Mouse (Mus musculus): ENCODE data around the gene Tnnt1. TPM values are rescaled to one million over a fixed set of nuclear protein-coding genes. Genes with fewer than 3 reads are reported as not detected.

Tnnt1 gene
- total and polyA plus RNA-seq, 3 experiments: 0.37 to 1.6 TPM; not detected in 1

GRCm38 (mm10) chr7:4521231-4522003 is 5.2 kb upstream of the Tnnt1 start:
- DNase-seq: no peak

DNA sequence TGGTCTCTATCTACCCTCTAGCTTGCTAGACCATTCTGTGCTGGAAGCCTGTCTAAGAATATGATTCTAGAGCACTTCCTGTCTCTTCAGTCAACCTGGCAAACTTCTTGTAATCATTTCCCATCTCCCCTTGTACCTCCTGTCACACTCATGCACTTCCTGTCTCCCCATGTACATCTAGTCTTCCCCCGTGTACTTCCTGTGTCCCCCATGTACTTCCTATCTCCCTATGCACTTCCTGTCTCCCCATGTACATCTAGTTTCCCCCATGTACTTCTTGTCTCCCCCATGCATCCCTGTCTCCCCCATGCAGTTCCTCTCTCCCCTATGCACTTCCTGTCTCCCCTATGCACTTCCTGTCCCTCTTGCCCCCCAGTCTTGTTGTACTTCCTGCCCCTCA is 2.3 kb upstream of the Tnnt1 start:
- DNase-seq: no peak

DNA sequence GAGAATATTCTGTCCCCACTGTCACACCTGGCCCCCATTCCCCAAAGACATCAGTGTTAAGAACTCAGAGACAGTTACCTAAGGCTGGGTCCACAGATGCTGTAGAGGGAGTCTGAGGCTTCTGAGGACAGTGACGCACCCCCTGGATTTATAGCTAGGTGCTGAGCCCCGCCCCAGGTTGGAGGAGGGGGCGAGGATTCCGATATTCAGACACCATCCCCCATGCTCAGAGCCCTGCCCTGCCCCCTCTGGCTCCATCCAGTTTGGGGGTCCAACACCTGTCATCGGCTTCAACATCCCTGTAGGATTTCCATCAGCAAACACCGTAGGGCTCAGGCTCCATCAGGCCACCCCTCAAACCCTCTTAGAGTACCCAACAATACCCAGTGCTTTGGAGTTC is 329 bp downstream of the Tnnt1 start:
- DNase-seq: no peak

- no peak for DNase-seq
Observed at GRCm38 (mm10) chr7:4513829-4514712, 2.1 kb downstream of the Tnnt1 start.

DNA sequence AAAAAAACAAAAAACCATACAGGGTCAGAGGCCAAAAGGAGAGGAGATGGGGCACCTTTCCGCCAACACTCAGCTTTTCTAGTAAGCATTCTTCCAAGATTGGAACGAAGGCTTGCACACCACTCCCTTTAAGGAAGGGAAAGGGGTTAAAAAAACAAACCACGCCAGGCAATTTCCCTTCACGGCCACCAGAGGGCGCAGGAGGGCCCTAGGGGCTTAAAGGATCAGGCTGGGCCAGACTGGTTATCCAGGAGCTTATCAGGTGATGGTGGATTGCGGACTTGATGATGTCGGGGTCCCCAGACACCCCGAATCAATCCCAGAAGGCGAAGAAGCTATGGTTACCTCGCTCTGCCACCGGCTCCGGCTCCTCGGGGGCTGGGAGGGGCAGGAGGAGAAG is 2.9 kb downstream of the Tnnt1 start:
- no peak for DNase-seq

DNA sequence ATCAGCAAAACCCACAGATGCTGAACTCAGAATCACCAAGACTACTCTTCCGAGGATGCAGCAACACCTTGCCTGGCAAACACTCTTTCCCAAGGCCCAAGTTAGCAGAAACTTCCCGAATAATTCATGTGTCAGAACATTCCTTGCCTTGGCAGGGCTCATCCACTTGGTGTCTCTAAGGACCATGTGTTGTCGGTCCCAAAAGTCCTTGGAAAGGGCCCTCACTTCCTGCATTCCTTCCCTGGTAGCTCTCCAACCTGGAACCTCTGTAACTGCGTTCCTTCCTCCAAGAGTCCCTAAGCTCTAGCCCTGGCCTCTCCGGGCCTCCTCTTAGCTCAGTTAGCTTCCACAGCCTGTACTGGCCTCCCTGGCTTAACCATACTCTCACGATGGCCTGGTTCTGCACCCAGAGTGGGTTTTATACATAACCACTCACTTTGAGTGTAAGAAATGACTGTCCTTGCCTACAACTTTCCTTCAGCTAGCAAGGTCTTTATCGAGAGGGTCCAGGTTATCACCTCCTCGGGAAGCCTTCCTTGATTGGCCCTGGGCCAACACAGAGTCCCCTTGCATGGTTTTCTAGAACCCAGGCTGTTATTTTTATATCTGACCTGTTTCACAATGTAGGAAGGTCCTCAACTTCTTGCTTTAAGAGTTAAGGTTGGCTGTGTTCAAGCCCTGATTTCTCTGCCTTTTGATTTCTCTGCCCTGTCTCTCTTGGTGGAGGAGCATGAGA is 4.5 kb downstream of the Tnnt1 start:
- DNase-seq: no peak

GRCm38 (mm10) chr7:4509863-4510608 is 6.1 kb downstream of the Tnnt1 start:
- peak; percentile 77 for DNase-seq

GRCm38 (mm10) chr7:4508739-4509116 is 7.5 kb downstream of the Tnnt1 start:
- no peak for DNase-seq

- DNase-seq: no peak
Observed at GRCm38 (mm10) chr7:4508062-4508738, 8.0 kb downstream of the Tnnt1 start.

DNA sequence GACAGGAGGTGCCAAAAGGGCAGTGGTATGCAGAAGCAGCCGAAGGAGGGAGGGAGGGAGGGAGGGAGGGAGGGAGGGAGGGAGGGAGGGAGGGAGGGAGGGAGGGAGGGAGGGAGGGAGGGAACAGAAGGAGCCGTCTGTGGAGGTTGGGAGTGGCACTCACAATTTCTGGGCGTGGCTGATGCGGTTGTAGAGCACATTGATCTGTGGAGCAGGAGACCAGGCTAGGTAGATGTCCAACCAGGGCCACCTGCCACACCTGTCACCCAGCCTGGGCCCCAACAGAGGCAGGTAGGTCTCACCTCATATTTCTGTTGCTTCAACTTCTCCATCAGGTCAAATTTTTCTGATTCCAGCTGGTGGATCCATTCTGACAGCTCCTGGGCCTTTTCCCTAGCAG is 9.0 kb downstream of the Tnnt1 start:
- no peak for DNase-seq

DNA sequence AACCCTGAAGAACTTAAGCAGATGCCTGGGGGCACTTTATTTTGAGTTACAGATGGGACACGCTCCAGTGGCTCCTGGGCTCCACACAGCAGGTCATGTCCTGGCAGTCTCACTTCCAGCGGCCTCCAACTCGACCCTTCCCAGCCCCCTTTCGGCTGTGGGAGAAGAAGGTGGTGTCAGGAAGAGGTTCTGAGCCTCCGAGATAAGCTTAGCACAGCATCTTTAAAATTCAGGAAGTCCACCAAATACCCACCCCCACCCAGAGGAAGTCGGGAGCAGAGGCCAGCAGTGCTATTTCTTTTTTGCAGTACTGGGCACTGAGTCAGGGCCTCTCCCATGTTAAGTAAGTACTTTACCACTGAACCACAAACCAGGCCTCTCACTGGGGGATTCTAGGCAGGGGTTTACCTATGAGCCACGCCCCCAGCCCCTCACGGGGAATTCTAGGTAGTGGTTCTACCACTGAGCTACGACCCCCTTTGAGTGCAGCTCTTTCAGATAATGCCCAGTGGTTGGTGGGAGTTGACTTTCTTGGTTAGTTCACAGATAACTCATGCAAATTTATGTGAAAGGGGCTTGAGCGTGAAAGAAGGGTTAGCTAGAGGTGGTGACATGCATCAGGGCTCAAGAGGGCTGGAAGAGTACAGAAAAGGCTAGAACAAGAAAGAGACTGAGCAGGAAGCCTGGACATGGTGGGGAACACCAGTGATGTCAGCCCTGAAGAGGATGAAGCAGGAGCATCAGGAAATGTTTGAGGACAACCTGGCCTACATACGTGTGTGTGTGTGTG is 11.3 kb downstream of the Tnnt1 start:
- no peak for DNase-seq

DNA sequence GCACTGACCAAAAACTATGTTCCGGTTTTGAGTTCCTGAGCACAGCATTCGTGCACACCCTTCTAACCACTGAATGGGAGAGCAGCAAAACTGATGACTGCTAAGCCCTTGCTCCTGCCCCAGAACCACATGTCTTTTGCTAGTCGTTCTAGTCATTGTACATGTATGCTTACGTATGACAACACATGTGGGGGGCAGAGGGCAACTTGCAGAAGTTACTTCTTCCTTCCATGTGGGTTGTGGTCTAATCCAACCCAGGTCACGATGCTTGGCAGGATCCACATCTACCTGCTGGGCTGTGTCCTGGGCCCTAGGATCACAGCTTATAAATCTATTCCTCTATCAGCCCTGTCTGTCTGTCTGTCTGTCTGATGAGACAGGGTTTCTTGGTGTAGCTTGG is 12.3 kb downstream of the Tnnt1 start:
- DNase-seq: no peak

GRCm38 (mm10) chr7:4503100-4503499 is 13.1 kb downstream of the Tnnt1 start:
- no peak for DNase-seq

DNA sequence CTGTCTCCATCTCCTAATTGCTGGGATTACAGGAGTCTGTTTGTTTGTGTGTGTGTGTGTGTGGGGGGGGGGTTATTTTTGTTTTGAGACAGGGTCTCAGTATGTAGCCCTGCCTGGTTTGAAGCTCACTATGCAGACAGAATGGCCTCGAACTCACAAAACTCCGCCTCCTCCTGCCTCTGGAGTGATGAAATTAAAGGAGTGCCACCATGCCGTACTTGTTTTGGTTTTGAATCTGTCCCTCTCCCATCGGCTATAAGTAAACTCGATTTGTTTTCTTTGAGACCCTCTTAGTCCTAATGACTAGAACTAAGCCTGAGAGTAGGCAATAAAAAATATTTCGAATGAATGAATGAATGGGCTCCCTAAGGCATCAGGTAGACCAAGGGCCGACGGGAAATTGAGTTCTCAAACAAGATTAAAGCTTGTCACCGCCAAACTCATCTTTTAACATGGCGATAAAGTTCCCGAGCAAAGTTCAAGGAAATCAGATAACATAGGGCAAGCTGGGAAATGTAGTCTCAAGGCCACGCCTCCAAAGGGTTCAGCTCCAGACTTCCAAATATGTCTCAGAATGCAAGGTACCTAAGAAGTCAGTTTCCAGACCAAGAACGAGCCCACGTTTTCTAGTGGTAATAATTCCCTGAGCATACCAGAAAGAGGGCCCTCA is 13.6 kb downstream of the Tnnt1 start:
- peak; percentile 74 for DNase-seq

GRCm38 (mm10) chr7:4501558-4502397 is 14.4 kb downstream of the Tnnt1 start, which contains the start of gene Ppp1r12c:
Gene Ppp1r12c, minus strand, starts transcription at chr7:4501680.
- DNase-seq: peak; percentile 98

DNA sequence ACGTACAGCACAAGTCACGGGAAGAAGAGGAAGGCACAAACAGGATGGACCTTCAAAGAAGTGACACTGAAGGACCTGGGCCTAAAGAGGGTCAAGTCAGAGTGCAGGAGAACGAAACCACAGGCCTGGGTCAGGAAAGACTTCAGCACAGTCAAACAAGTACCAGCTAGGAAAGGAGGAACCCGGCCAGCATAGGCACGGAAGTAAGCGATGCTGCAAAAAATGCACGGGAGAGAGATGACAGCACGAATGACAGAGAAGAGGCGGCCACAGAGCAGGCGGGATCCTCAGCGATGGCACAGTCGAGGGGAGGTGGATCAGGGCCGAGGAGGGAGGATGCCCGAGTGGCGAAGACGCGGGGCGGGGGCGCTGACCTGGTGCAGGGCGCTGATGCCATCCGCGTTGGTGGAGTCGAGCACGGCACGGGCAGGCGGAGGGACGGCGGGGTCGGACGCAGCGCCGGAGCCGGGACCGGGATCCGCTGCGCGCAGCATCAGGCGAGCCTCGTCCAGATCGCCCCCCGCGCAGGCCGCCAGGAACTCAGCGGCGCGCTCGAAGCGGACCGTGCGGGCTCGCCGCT is 15.2 kb downstream of the Tnnt1 start:
- DNase-seq: peak; percentile 70

DNA sequence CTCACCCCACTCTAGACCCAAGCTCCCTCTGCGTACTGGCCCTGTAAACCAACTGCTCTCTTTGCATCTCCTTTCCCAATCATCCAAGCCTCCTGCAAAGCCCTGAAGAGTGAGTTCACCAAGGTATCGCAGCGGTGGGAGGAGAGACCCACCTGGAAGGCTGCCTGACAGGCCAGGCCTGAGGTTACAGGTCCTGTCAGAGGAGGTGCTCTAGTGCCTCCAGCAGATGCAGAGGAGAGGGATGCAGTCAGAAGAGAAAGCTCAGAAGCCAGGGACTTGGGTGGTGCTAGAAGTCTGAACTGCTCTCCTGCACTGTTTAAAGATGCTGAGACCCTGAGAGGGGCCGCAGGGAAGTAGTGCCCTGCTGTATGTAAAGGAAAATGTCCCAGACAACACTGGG is 17.1 kb downstream of the Tnnt1 start:
- no peak for DNase-seq

DNA sequence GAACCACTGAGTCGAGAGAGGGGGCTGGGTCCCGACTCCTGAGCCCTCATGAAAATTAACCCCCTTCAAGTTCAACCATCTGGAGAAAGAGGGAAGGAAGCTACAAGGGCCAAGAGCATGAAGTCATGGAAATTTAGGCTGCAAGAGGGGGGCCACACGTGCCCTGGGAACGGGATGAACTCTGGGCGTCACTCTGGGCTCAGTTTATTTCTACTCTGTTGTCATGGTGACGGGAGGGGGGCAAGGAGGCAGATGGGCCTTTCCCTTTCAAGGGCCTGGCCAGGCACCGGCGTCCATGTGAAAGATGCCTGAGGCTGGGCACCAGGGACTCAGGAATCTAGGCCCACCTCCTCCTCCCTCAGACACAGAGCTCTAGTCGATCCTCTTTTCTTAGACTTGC is 17.9 kb downstream of the Tnnt1 start:
- peak; percentile 53 for DNase-seq

All from adrenal gland, adult 2 months (tissue).